Mouse (Mus musculus) kidney, adult 8-10 months (tissue): ENCODE measurements around the gene 4933407L21Rik.
"Not testable (repeated sequence)": the region's sequence is repeated elsewhere in the genome, so short reads cannot be mapped to it uniquely, and the experiment has no call there.

Experiments
- DNase-seq, 2 experiments: peaks; one replicate each; pipeline ENCODE4 v3.0.0; 2022

4933407L21Rik gene

GRCm38 (mm10) chr1:85959889-85960276, 31.6 kb downstream of the 4933407L21Rik start:
- no peak for DNase-seq

- DNase-seq = no peak
Observed at GRCm38 (mm10) chr1:85960873-85961272, 32.6 kb downstream of the 4933407L21Rik start, which contains the start of gene Gpr55. TSS of gene Gpr55 (minus strand) at chr1:85961007.

- DNase-seq = no peak
Observed at GRCm38 (mm10) chr1:85962081-85962480, 33.8 kb downstream of the 4933407L21Rik start.

- peak in 1 of 2 experiments; percentile 40 for DNase-seq
Observed at GRCm38 (mm10) chr1:85965856-85966255, 37.6 kb downstream of the 4933407L21Rik start.

GRCm38 (mm10) chr1:85969081-85969480, 40.8 kb downstream of the 4933407L21Rik start:
- no peak for DNase-seq

GRCm38 (mm10) chr1:85969519-85969918, 41.2 kb downstream of the 4933407L21Rik start:
- no peak for DNase-seq

GRCm38 (mm10) chr1:85971070-85971469, 42.8 kb downstream of the 4933407L21Rik start:
- DNase-seq = no peak

- no peak for DNase-seq
Observed at GRCm38 (mm10) chr1:85972341-85972740, 44.1 kb downstream of the 4933407L21Rik start.

GRCm38 (mm10) chr1:85973468-85973877, 45.2 kb downstream of the 4933407L21Rik start:
- DNase-seq = no peak

- no peak for DNase-seq
Observed at GRCm38 (mm10) chr1:85977709-85978108, 49.4 kb downstream of the 4933407L21Rik start.

- peak; percentile 47 to 64 for DNase-seq
Observed at GRCm38 (mm10) chr1:85981738-85982357, 53.6 kb downstream of the 4933407L21Rik start.

- no peak for DNase-seq
Observed at GRCm38 (mm10) chr1:85985784-85986183, 57.5 kb downstream of the 4933407L21Rik start.

- DNase-seq = no peak
Observed at GRCm38 (mm10) chr1:85988351-85988750, 60.1 kb downstream of the 4933407L21Rik start.

GRCm38 (mm10) chr1:85988882-85989281, 60.6 kb downstream of the 4933407L21Rik start:
- not testable (repeated sequence) for DNase-seq
